Mouse (Mus musculus) heart, postnatal 0 days (tissue): ENCODE measurements around the gene RPS10-NUDT3. TPM values are rescaled to one million over a fixed set of nuclear protein-coding genes. Genes with fewer than 3 reads are reported as not detected.

Source experiments
- ATAC-seq: fragments of 200-750 bp; cut with Nextera tagmentation; 2 replicates; pipeline ENCODE4 v1.8.0; 2017; ENCODE audit warnings: low read depth, moderate number of reproducible peaks, moderate library complexity; ENCODE audit not compliant: insufficient read depth
- DNase-seq: peaks from one replicate; pipeline ENCODE4 v3.0.0-alpha.2; 2016; ENCODE audit warnings: low spot score
- H3K27ac ChIP-seq: fragments of 300-500 bp; sonication (generic); 2 replicates; pipeline ENCODE4 v1.5.1; 2014; ENCODE audit warnings: low read depth, mild to moderate bottlenecking
- H3K27me3 ChIP-seq: fragments of 300-500 bp; sonication (generic); 2 replicates; pipeline ENCODE4 v1.6.1; 2014; ENCODE audit warnings: low read length, mixed read lengths; ENCODE audit not compliant: control insufficient read depth, insufficient read depth
- H3K36me3 ChIP-seq: fragments of 300-500 bp; sonication (generic); replicated peaks from 2 replicates; pipeline ENCODE4 v1.6.1; 2014; ENCODE audit warnings: low read length, mixed read lengths; ENCODE audit not compliant: control insufficient read depth, insufficient read depth
- H3K4me1 ChIP-seq: fragments of 300-500 bp; sonication (generic); 2 replicates; pipeline ENCODE4 v1.6.1; 2014; ENCODE audit warnings: antibody characterized with exemption; ENCODE audit not compliant: control insufficient read depth, insufficient read depth
- H3K4me2 ChIP-seq: fragments of 300-500 bp; sonication (generic); 2 replicates; pipeline ENCODE4 v1.6.1; 2014; ENCODE audit warnings: low read depth, mild to moderate bottlenecking, low read length, moderate library complexity
- H3K4me3 ChIP-seq: fragments of 300-500 bp; sonication (generic); 2 replicates; pipeline ENCODE4 v1.5.1; 2014; ENCODE audit warnings: low read depth, low read length
- H3K9ac ChIP-seq: fragments of 300-500 bp; sonication (generic); replicated peaks from 2 replicates; pipeline ENCODE4 v1.6.1; 2014; ENCODE audit warnings: low read depth, low read length, mixed read lengths
- H3K9me3 ChIP-seq: fragments of 300-500 bp; sonication (generic); replicated peaks from 2 replicates; pipeline ENCODE4 v1.6.1; 2016; ENCODE audit warnings: low read length; ENCODE audit not compliant: control insufficient read depth
- CTCF ChIP-seq: IDR thresholded peaks from 2 replicates; pipeline ENCODE4 v1.5.1; 2016; ENCODE audit warnings: antibody characterized with exemption, control low read depth, low read depth
- EP300 ChIP-seq: IDR thresholded peaks from 2 replicates; pipeline ENCODE4 v1.6.1; 2016; ENCODE audit warnings: antibody characterized with exemption, low read depth
- WGBS: fragments of 180-500 bp; shearing (Covaris S2); extraction: QIAGEN DNeasy Blood & Tissue Kit; methylation state at CpG from one replicate; pipeline ENCODE4 v1.1.7; 2014; 5-methylcytosine and 5-hydroxymethylcytosine counted together
- polyA plus RNA-seq: library from polyadenylated mRNA; unstranded; fragments of >200 nt; fragmentation: Nextera tagmentation; extraction: Ambion mirVana; gene quantifications from 2 replicates; pipeline ENCODE4 v1.2.1, GENCODE M21; 2015
- total RNA-seq: library from RNA; depleted of rRNA; stranded (reverse); fragments of >200 nt; gene quantifications from 2 replicates; pipeline ENCODE4 v1.2.3, GENCODE M21; 2014; ENCODE audit warnings: low replicate concordance

Gene RPS10-NUDT3
- total and polyA plus RNA-seq, 2 experiments from 2014 or later: not detected

- peaks cover 30% of the 10 kb centered on the region for H3K27me3 ChIP-seq
- peak within 1 kb of the TSS; percentile 50 for H3K4me3 ChIP-seq
- H3K4me1 ChIP-seq: peaks cover 6% of the 10 kb centered on the region
- no peaks in the 10 kb centered on the region for H3K36me3 ChIP-seq
- H3K9me3 ChIP-seq: no peaks in the 10 kb centered on the region
- H3K4me2 ChIP-seq: peak within 1 kb of the TSS; percentile 68
- no peak within 1 kb of the TSS for H3K27ac ChIP-seq
- WGBS: 3% methylated on average over 53 of the region's 65 CpGs
- 0 out of 2 replicates have a peak within 1 kb of the TSS, but pooled peaks have one; percentile 18 for H3K9ac ChIP-seq
- DNase-seq (no peak), ATAC-seq (peak; percentile 41; the same call in 1 of the 2 replicates)
- TF ChIP-seq EP300 (no peak), CTCF (no peak)
These were observed 20.3 kb upstream of the RPS10-NUDT3 start, which contains the start of gene Pacsin1 for GRCm38 (mm10) chr17:27655089-27656010. Gene Pacsin1, plus strand, starts transcription at chr17:27655509.

- TF ChIP-seq CTCF (no peak), EP300 (no peak)
- DNase-seq (no peak), ATAC-seq (no peak)
- no peak overlapping the region for H3K4me2 ChIP-seq
- peaks cover 30% of the 10 kb centered on the region for H3K27me3 ChIP-seq
- WGBS: 53% methylated on average over 10 of the region's 10 CpGs
- no peaks in the 10 kb centered on the region for H3K9me3 ChIP-seq
- H3K36me3 ChIP-seq: no peaks in the 10 kb centered on the region
- no peak overlapping the region for H3K9ac ChIP-seq
- H3K4me1 ChIP-seq: peaks cover 6% of the 10 kb centered on the region
- no peak overlapping the region for H3K27ac ChIP-seq
- no peak overlapping the region for H3K4me3 ChIP-seq
These were observed 18.4 kb upstream of the RPS10-NUDT3 start for GRCm38 (mm10) chr17:27653253-27653959.

- Histone ChIP-seq H3K9me3 (no peaks in the 10 kb centered on the region), H3K27ac (no peak overlapping the region), H3K9ac (no peak overlapping the region), H3K4me2 (no peak overlapping the region), H3K4me1 (peaks cover 6% of the 10 kb centered on the region), H3K36me3 (no peaks in the 10 kb centered on the region), H3K27me3 (peaks cover 24% of the 10 kb centered on the region), H3K4me3 (no peak overlapping the region)
- no peak for ATAC-seq
- DNase-seq: no peak
- 73% methylated on average over 23 of the region's 23 CpGs for WGBS
- no peak for TF ChIP-seq CTCF
- no peak for TF ChIP-seq EP300
These were observed 17.2 kb upstream of the RPS10-NUDT3 start for GRCm38 (mm10) chr17:27652046-27652790.

GRCm38 (mm10) chr17:27650586-27650985, 15.6 kb upstream of the RPS10-NUDT3 start:
- no peak for ATAC-seq
- no peak overlapping the region for H3K9ac ChIP-seq
- 74% methylated on average over 13 of the region's 13 CpGs for WGBS
- no peak overlapping the region for H3K4me3 ChIP-seq
- H3K27me3 ChIP-seq: peaks cover 11% of the 10 kb centered on the region
- H3K27ac ChIP-seq: no peak overlapping the region
- no peaks in the 10 kb centered on the region for H3K9me3 ChIP-seq
- DNase-seq: no peak
- TF ChIP-seq CTCF: no peak
- TF ChIP-seq EP300: no peak
- no peak overlapping the region for H3K4me2 ChIP-seq
- H3K4me1 ChIP-seq: peaks cover 2% of the 10 kb centered on the region
- no peaks in the 10 kb centered on the region for H3K36me3 ChIP-seq

- no peak overlapping the region for H3K9ac ChIP-seq
- H3K36me3 ChIP-seq: no peaks in the 10 kb centered on the region
- no peak overlapping the region for H3K27ac ChIP-seq
- no peak for TF ChIP-seq EP300
- peak; percentile 60 for TF ChIP-seq CTCF
- 9% methylated on average over 12 of the region's 12 CpGs for WGBS
- H3K4me3 ChIP-seq: no peak overlapping the region
- ATAC-seq: no peak
- H3K4me1 ChIP-seq: no peaks in the 10 kb centered on the region
- H3K9me3 ChIP-seq: no peaks in the 10 kb centered on the region
- no peak overlapping the region for H3K4me2 ChIP-seq
- DNase-seq: peak; percentile 25
- H3K27me3 ChIP-seq: peaks cover 7% of the 10 kb centered on the region
These were observed 15.1 kb upstream of the RPS10-NUDT3 start for GRCm38 (mm10) chr17:27650160-27650559.
